Mouse (Mus musculus): Measurements from ENCODE around the gene CK137956.

The CK137956 gene

GRCm38 (mm10) chr4:127970901-127971868 lies at the start of gene CK137956:
Gene CK137956, minus strand, starts transcription at chr4:127970951.
- DNase-seq: no peak

- DNase-seq: no peak
Measured at GRCm38 (mm10) chr4:128019465-128019864, 48.7 kb upstream of the CK137956 start.

- no peak for DNase-seq
Measured at GRCm38 (mm10) chr4:128004797-128005452, 34.2 kb upstream of the CK137956 start.

- DNase-seq: no peak
Measured at GRCm38 (mm10) chr4:128002638-128003101, 31.9 kb upstream of the CK137956 start.

GRCm38 (mm10) chr4:127999281-127999680 lies 28.5 kb upstream of the CK137956 start:
- no peak for DNase-seq

- DNase-seq: no peak
Measured at GRCm38 (mm10) chr4:127989347-127989995, 18.7 kb upstream of the CK137956 start.

- DNase-seq: no peak
Measured at GRCm38 (mm10) chr4:127988526-127989180, 17.9 kb upstream of the CK137956 start.

- no peak for DNase-seq
Measured at GRCm38 (mm10) chr4:127987784-127988455, 17.2 kb upstream of the CK137956 start, which contains the start of gene Csmd2. Gene Csmd2, plus strand, starts transcription at chr4:127987857.

- no peak for DNase-seq
Measured at GRCm38 (mm10) chr4:127987270-127987669, 16.5 kb upstream of the CK137956 start.

GRCm38 (mm10) chr4:127986491-127987075 lies 15.8 kb upstream of the CK137956 start:
- no peak for DNase-seq

- no peak for DNase-seq
Measured at GRCm38 (mm10) chr4:127985874-127986273, 15.1 kb upstream of the CK137956 start.

- DNase-seq: no peak
Measured at GRCm38 (mm10) chr4:127984426-127984825, 13.7 kb upstream of the CK137956 start.

GRCm38 (mm10) chr4:127981125-127981524 lies 10.4 kb upstream of the CK137956 start:
- no peak for DNase-seq

GRCm38 (mm10) chr4:127972976-127973375 lies 2.2 kb upstream of the CK137956 start:
- DNase-seq: no peak

GRCm38 (mm10) chr4:127970018-127970421 lies 731 bp downstream of the CK137956 start:
- no peak for DNase-seq

- DNase-seq: no peak
Measured at GRCm38 (mm10) chr4:127969101-127969500, 1.6 kb downstream of the CK137956 start.

GRCm38 (mm10) chr4:127953006-127953710 lies 17.6 kb downstream of the CK137956 start:
- no peak for DNase-seq

- no peak for DNase-seq
Measured at GRCm38 (mm10) chr4:127947696-127948095, 23.1 kb downstream of the CK137956 start.

- no peak for DNase-seq
Measured at GRCm38 (mm10) chr4:127937474-127937873, 33.3 kb downstream of the CK137956 start.

- DNase-seq: no peak
Measured at GRCm38 (mm10) chr4:127935369-127935768, 35.4 kb downstream of the CK137956 start.

- DNase-seq: peak; percentile 29
Measured at GRCm38 (mm10) chr4:127913551-127913950, 57.2 kb downstream of the CK137956 start.

Measured in heart, adult 11 months (tissue).